Mouse (Mus musculus): ENCODE results near the gene Tmem132a.
A peak's percentile ranks its signal among the peaks of the same experiment; 100 is the strongest.

DNA sequence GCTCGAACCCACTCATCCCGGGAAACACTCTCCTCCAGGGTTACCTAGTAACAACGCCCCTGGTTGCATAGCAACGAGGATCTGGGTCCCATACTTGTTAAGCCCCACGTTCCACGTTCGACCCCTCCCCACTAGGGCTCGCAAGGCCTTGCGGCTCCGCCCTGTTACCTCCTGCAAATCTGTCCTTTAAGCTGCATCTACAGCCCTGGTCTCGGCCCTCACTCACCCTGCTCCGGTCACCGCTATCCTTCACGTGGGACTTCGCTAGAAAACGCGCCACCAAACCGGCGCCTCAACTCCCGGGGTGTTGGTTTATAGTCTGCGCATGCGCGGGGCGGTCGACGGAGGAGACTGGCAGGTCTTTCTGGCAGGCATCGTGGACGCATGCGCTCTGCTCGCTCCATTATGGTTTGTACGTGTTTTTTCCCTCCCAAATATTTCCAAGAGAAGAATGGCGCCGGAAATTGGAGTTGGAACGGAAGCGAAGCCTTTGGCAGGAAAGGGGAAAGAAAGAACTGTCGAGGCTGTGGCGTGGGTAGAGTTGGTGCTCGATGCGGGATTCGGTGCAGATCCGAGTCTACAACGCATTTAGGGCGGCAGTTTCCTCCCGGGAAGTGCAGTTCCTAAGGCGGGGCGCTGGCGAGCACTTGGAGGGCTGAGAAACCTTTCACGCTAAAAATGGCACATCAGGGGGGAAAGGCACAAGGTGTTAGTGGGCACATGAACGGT lies 11.8 kb upstream of the Tmem132a start, which contains the start of gene Tmem109:
- TF ChIP-seq CTCF (IDR thresholded peaks at IDR 0.05; ENCODE audit: low read depth, low read length) (peak; percentile 8; the same call in 1 of the 2 replicates), POLR2A (IDR thresholded peaks at IDR 0.05; ENCODE audit: borderline replicate concordance, low read depth, low read length) (no peak)
